Mouse (Mus musculus) macrophage (primary cell): Measurements from ENCODE around the gene Slc26a11. TPM values are rescaled to one million over a fixed set of nuclear protein-coding genes. Genes with fewer than 3 reads are reported as not detected.
"Not testable (repeated sequence)": the region's sequence is repeated elsewhere in the genome, so short reads cannot be mapped to it uniquely, and the experiment has no call there.

Source experiments
- H3K27ac ChIP-seq: fragments of 350-480 bp; formaldehyde crosslinking; 2 replicates; pipeline ENCODE4 v1.9.0; 2021
- H3K36me3 ChIP-seq: fragments of 350-480 bp; formaldehyde crosslinking; 2 replicates; pipeline ENCODE4 v1.9.0; 2021; ENCODE audit errors: inconsistent target
- H3K4me3 ChIP-seq: fragments of 350-480 bp; formaldehyde crosslinking; 2 replicates; pipeline ENCODE4 v1.9.0; 2021; ENCODE audit errors: inconsistent target
- H3K79me2 ChIP-seq: fragments of 350-480 bp; formaldehyde crosslinking; 2 replicates; pipeline ENCODE4 v1.9.0; 2021; ENCODE audit errors: inconsistent target
- WGBS: methylation state at CpG from one replicate; pipeline ENCODE4 v1.1.7; 2026; ENCODE audit warnings: inconsistent platforms; ENCODE audit not compliant: missing documents; 5-methylcytosine and 5-hydroxymethylcytosine counted together
- polyA plus RNA-seq: library from polyadenylated mRNA; stranded (reverse); fragments of 250-400 nt; gene quantifications from 3 replicates; pipeline ENCODE4 v1.2.4, GENCODE M21; 2018; ENCODE audit warnings: inconsistent platforms

Slc26a11 gene
- polyA plus RNA-seq, 1 experiment from 2014 or later, result 27.9 TPM

GRCm38 (mm10) chr11:119382338-119382850 lies 27.0 kb downstream of the Slc26a11 start:
- 38% methylated on average over 6 of the region's 6 CpGs for WGBS
- H3K4me3 ChIP-seq, result no peak overlapping the region
- H3K79me2 ChIP-seq, result no peaks in the 10 kb centered on the region
- no peak overlapping the region for H3K27ac ChIP-seq
- H3K36me3 ChIP-seq, result peaks cover 32% of the 10 kb centered on the region

GRCm38 (mm10) chr11:119384904-119385303 lies 29.5 kb downstream of the Slc26a11 start:
- 9% methylated on average over 4 of the region's 4 CpGs for WGBS
- Histone ChIP-seq H3K36me3 (peaks cover 10% of the 10 kb centered on the region), H3K79me2 (no peaks in the 10 kb centered on the region), H3K4me3 (no peak overlapping the region), H3K27ac (no peak overlapping the region)

GRCm38 (mm10) chr11:119386306-119386705 lies 30.9 kb downstream of the Slc26a11 start:
- Histone ChIP-seq H3K79me2 (peaks cover 9% of the 10 kb centered on the region; the same call in 1 of the 2 replicates), H3K36me3 (no peaks in the 10 kb centered on the region; the same call in 1 of the 2 replicates), H3K4me3 (no peak overlapping the region), H3K27ac (no peak overlapping the region)
- 98% methylated on average over 5 of the region's 5 CpGs for WGBS

GRCm38 (mm10) chr11:119387273-119387672 lies 31.9 kb downstream of the Slc26a11 start:
- H3K4me3 ChIP-seq, result not testable (repeated sequence)
- 69% methylated on average over 3 of the region's 3 CpGs for WGBS
- peaks cover 18% of the 10 kb centered on the region; the same call in 1 of the 2 replicates for H3K79me2 ChIP-seq

GRCm38 (mm10) chr11:119389851-119390270 lies 34.5 kb downstream of the Slc26a11 start:
- Histone ChIP-seq H3K36me3 (peaks cover 3% of the 10 kb centered on the region; the same call in 1 of the 2 replicates), H3K4me3 (peak overlapping the region; percentile 98), H3K79me2 (peaks cover 42% of the 10 kb centered on the region), H3K27ac (peak overlapping the region; percentile 95)
- 2% methylated on average over 30 of the region's 35 CpGs for WGBS

More at GRCm38 (mm10) chr11:119387273-119387672, 31.9 kb downstream of the Slc26a11 start:
- H3K27ac ChIP-seq, H3K36me3 ChIP-seq: not testable (repeated sequence)

GRCm38 (mm10) chr11:119390271-119391231 lies 35.2 kb downstream of the Slc26a11 start:
- under 1% methylated on average over 52 of the region's 53 CpGs for WGBS
- H3K27ac ChIP-seq, result peak overlapping the region; percentile 95
- H3K4me3 ChIP-seq, result peak overlapping the region; percentile 98
- H3K36me3 ChIP-seq, result peaks cover 9% of the 10 kb centered on the region; the same call in 1 of the 2 replicates
- peaks cover 49% of the 10 kb centered on the region for H3K79me2 ChIP-seq

GRCm38 (mm10) chr11:119391386-119392000 lies 36.1 kb downstream of the Slc26a11 start:
- Histone ChIP-seq H3K79me2 (peaks cover 58% of the 10 kb centered on the region), H3K27ac (peak overlapping the region; percentile 95), H3K4me3 (peak overlapping the region; percentile 98), H3K36me3 (peaks cover 19% of the 10 kb centered on the region)
- WGBS, result 11% methylated on average over 7 of the region's 7 CpGs

GRCm38 (mm10) chr11:119392001-119392614 lies 36.8 kb downstream of the Slc26a11 start:
- peak overlapping the region; percentile 98 for H3K4me3 ChIP-seq
- WGBS, result 8% methylated on average over 9 of the region's 12 CpGs
- peaks cover 25% of the 10 kb centered on the region for H3K36me3 ChIP-seq
- H3K79me2 ChIP-seq, result peaks cover 64% of the 10 kb centered on the region
- H3K27ac ChIP-seq, result peak overlapping the region; percentile 95

- 2% methylated on average over 18 of the region's 19 CpGs for WGBS
- Histone ChIP-seq H3K4me3 (peak within 1 kb of the TSS; percentile 98), H3K36me3 (peaks cover 27% of the 10 kb centered on the region), H3K79me2 (peaks cover 73% of the 10 kb centered on the region), H3K27ac (peak within 1 kb of the TSS; percentile 95)
These were observed 37.6 kb downstream of the Slc26a11 start, which contains the start of gene Rnf213 for GRCm38 (mm10) chr11:119392800-119393482. Rnf213 (plus strand) TSS chr11:119393100.

GRCm38 (mm10) chr11:119393483-119393804 lies 38.1 kb downstream of the Slc26a11 start:
- Histone ChIP-seq H3K79me2 (peaks cover 78% of the 10 kb centered on the region), H3K27ac (peak overlapping the region; percentile 95), H3K36me3 (peaks cover 32% of the 10 kb centered on the region), H3K4me3 (peak overlapping the region; percentile 98)
- 1% methylated on average over 7 of the region's 7 CpGs for WGBS

- peaks cover 85% of the 10 kb centered on the region for H3K79me2 ChIP-seq
- peaks cover 37% of the 10 kb centered on the region for H3K36me3 ChIP-seq
- 24% methylated on average over 5 of the region's 6 CpGs for WGBS
- peak overlapping the region; percentile 95; the same call in 1 of the 2 replicates for H3K27ac ChIP-seq
- H3K4me3 ChIP-seq, result peak overlapping the region; percentile 98
These were observed 38.9 kb downstream of the Slc26a11 start for GRCm38 (mm10) chr11:119394210-119394609.

- peak overlapping the region; percentile 98 for H3K4me3 ChIP-seq
- WGBS, result 78% methylated on average over 7 of the region's 7 CpGs
- H3K27ac ChIP-seq, result no peak overlapping the region
- peaks cover 37% of the 10 kb centered on the region for H3K36me3 ChIP-seq
- H3K79me2 ChIP-seq, result peaks cover 97% of the 10 kb centered on the region
These were observed 40.0 kb downstream of the Slc26a11 start for GRCm38 (mm10) chr11:119395394-119395793.

GRCm38 (mm10) chr11:119395931-119396330 lies 40.6 kb downstream of the Slc26a11 start:
- Histone ChIP-seq H3K4me3 (peak overlapping the region; percentile 98; the same call in 1 of the 2 replicates), H3K36me3 (peaks cover 37% of the 10 kb centered on the region), H3K79me2 (peaks cover 98% of the 10 kb centered on the region), H3K27ac (no peak overlapping the region)
- WGBS, result 93% methylated on average over 13 of the region's 13 CpGs

GRCm38 (mm10) chr11:119396461-119396860 lies 41.1 kb downstream of the Slc26a11 start:
- Histone ChIP-seq H3K27ac (no peak overlapping the region), H3K79me2 (peaks cover 98% of the 10 kb centered on the region), H3K4me3 (no peak overlapping the region), H3K36me3 (peaks cover 40% of the 10 kb centered on the region)
- 90% methylated on average over 6 of the region's 7 CpGs for WGBS
